Mouse (Mus musculus) naive thymus-derived CD4-positive, alpha-beta T cell, adult 2 months (primary cell): ENCODE measurements around the gene 1700016K19Rik.

Source experiments
- DNase-seq: peaks from one replicate; pipeline ENCODE4 v3.0.0-alpha.2; 2011; ENCODE audit warnings: low read depth

1700016K19Rik gene

DNA sequence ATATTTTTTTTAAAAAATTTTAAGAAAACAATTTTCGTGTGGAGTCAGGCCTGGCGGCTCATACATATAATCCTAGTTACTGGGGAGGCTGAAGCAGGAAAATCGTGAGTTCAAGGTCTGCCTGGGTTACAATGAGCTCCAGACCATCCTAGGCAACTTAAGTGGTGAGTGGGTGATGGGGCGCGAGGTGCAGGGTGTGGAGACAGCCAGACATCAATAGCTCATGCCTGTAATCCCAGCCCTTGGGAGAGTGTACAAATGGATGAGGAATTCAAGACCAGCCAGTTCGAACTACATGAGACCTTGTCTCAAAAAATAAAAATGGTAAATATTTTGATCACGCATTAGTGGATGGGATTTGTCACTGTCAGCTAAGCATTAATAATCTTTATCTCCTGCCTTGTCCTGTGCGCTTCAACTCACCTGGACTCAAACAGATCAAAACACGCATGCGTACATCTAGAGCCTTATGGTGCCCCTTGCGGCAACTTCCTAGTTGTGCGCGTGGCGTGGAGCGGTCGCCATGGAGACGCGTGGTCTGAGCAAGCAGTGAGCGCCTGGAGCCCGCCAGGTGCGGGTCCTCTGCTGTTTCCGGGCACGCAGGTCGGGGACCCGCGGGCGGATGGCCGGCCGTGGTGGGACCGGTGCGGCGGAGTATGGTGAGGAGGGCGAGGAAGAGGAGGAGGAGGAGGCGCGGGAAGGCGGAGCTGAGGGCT is at the start of gene 1700016K19Rik:
Gene 1700016K19Rik (plus strand): TSS at position 473 of the 716 bp plus-strand sequence.
- DNase-seq = peak; percentile 94

DNA sequence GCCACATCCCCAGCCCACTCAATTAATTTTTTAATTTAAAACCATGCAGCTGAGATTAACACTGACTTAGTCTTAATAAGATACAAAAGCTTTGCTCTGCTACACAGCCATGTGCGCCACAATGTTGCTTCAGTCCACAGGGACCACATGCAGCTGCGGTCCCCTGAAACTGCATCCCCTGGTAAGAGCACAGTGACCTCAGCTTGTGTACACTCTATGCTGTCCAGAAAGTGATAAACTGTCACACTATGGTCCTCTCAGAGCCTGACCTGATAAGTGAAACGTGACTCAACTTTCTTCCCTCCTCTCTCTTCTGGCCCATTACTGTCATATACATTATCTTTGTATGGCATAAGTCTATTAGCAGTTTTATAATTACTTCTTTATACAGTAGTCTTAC is 49.3 kb upstream of the 1700016K19Rik start:
- DNase-seq = no peak

DNA sequence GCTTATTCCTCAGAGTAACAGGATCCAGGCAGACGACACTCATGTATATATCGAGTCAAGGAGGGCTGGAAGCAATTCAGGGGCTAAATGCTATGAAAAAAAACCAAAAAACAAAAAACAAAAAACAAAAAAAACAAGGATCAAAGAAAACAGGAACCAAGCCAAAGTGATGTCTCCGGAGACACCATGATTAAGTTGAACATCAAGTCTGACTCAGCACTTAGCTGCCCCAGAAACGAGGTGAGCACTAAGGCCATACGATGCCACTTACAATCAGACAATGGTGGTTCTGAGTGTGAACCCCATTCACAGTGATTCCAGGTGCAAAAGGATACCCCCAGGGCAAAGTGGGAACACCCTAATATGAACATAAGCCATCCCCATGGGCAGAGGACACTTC is 47.8 kb upstream of the 1700016K19Rik start:
- DNase-seq = no peak

DNA sequence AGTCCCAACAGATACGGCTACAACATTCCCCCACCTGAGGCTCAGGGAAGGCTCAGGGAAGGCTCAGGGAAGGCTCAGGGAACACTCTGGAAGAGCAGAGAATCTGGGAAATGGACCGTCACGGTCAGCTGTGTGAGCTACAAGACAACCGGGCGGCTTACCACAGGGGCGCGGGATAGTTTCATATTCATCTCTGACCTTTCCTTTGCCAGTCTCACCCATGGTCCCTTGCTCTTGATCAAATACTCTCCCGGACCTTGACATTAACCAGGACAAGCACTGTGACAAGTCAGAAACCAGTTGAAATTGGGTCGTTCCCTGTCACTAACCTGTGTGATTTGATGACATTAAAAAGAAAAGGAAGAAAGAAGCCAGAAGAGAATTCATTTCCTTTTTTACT is 44.8 kb upstream of the 1700016K19Rik start:
- no peak for DNase-seq

DNA sequence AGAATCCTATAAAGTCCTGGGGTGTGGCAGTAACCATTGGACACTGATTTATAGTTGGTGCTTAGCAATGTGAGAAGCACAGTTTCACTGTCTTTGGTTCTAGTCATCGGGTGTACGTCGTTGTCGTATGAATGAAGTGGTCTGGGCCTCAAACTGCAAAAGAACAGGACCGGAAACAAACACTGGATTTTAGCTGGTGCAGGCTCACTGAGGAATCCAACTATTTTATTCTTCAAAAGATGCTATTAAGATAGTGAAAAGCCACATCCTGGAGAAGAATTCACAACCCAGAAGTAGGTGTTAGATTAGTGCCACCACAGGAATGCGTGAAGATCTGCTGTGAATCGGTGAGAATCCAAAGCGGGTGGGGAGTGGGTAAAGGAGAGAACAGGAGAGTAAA is 43.1 kb upstream of the 1700016K19Rik start:
- DNase-seq = peak; percentile 69

GRCm38 (mm10) chr11:75957124-75957832 is 42.4 kb upstream of the 1700016K19Rik start:
- DNase-seq = peak; percentile 47

GRCm38 (mm10) chr11:75961782-75962181 is 37.9 kb upstream of the 1700016K19Rik start:
- peak; percentile 74 for DNase-seq

- no peak for DNase-seq
Observed at GRCm38 (mm10) chr11:75963730-75964475, 35.8 kb upstream of the 1700016K19Rik start.

DNA sequence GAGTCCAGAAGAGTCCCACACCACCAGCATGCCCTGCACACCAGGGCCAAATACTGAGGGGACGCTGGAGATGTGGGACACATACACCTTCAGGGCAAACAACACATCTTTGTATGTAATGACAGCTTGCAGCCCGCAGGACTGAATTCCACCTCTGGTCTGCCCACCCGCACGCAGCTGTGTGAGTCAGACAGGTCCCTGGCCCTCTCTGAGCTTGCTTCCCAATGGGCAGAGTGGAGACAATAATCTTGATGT is 35.3 kb upstream of the 1700016K19Rik start:
- no peak for DNase-seq

- no peak for DNase-seq
Observed at GRCm38 (mm10) chr11:75965674-75966400, 33.9 kb upstream of the 1700016K19Rik start.

- DNase-seq = peak; percentile 91
Observed at GRCm38 (mm10) chr11:75966401-75967372, 33.0 kb upstream of the 1700016K19Rik start.

DNA sequence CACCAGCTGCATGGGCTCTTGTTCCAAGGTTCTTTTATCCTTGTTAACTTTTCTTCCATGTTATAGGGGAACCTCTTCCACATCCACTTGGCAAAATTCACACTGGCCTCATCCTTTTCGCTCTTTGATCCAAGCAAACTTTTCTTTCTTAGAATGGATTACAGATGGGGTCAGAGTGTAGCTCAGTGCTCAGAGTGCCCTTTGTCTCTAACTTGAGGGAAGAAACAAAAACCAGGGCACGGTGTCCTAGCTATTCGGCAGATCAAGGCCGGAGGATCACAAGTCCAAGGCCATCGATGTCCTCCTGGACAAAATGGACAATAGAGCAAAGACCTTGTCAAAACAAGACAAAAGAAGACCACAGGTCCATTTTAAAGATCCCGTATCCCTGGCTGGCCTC is 31.0 kb upstream of the 1700016K19Rik start:
- no peak for DNase-seq

DNA sequence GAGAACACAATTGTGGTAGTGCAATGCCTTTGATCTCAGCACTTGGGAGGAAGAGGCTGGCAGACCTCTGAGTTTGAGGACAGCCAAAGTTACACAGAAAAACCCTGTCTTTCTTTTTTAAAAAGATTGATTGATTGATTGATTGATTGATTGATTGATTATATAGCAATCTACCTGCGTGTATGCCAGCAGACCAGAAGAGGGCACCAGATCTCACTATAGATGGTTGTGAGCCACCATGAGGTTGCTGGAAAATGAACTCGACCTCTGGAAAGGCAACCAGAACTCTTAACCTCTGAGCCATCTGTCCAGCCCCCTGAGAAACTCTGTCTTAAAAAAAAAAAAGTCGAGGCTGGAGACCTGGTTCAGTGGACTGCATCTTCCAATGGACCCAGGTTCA is 29.1 kb upstream of the 1700016K19Rik start:
- DNase-seq = peak; percentile 59

DNA sequence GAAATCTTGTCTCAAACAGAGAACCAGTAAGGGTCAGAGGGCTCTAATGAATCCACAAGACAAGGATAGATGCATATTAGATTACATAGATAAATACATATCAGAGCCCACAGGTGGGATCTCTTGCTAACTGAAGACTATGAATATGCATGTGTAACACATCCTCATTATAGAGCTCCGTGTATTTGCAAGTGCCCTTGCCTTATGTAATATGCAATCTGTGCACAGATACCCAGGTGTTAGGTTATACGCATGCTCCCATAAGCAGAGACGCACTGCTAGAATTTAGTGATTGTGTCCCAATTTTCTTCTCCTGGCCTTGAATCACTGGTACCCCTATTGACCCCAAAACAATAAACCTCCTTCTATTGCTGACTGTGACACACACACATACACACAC is 27.5 kb upstream of the 1700016K19Rik start:
- no peak for DNase-seq

DNA sequence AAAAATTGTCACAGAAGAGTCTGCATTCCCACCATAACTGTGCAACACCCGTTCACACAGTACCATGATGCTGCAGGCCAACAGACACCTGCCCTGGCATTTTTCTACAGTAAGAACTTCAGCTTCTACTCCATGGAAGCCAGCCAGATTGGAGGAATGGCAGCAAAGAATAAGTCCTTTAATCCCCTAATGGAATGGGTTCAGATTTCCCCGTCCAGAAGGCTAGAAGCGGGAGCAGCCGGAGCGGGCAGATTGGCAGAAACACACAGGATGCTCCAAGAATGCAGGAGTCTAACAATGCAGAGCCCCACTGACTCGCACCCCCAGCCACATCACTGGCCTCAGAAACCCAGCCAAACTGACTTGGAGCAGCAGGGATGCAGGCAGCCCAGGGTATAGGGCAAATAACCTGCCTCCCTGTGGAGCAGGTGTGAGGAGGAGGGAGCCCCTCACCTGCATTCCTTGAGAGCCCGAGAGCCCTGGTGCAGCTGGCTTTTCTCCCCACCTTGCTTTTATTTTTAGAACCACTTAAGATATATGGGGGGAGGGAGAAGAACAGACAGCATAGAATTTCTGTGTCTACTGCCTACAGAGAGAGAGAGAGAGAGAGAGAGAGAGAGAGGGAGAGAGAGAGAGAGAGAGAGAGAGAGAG is 26.7 kb upstream of the 1700016K19Rik start:
- no peak for DNase-seq

GRCm38 (mm10) chr11:75973988-75974387 is 25.7 kb upstream of the 1700016K19Rik start:
- DNase-seq = peak; percentile 56

DNA sequence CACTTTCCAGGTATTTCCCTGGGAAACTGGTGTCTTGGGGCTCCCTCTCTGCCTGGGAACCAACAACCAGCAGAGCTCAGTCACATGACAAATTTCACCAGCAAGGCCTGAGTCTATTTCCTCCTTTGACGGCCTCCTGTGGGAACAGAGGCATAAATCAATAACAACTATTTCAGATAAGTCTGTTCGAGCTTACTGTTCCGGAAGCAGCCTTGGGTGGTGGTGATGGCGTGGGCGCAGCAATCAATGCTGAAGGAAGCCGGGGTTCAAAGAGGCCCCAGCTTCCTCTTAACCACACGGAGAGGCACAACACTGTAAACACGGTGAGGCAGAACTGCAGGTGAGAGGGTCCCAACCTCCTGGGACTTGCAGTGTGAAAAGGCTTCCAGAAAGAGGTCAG is 23.0 kb upstream of the 1700016K19Rik start:
- DNase-seq = peak; percentile 92

DNA sequence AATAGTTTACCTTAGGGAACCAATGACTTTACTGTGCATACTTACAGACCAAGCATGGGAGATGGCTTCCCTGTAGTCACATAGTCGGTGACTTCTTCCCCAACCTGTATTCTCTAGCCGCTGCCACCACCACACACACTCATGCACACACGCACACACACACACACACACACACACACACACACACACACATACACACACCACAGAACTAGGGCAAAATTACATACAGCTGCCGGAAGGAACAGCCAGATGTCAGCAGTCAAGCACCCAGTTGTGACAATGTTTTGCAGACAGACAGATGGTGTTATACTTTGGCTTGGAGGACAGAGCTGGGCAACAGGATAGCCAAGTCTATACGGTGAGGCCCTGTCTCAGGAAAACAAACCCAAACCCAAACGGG is 21.7 kb upstream of the 1700016K19Rik start:
- peak; percentile 76 for DNase-seq

DNA sequence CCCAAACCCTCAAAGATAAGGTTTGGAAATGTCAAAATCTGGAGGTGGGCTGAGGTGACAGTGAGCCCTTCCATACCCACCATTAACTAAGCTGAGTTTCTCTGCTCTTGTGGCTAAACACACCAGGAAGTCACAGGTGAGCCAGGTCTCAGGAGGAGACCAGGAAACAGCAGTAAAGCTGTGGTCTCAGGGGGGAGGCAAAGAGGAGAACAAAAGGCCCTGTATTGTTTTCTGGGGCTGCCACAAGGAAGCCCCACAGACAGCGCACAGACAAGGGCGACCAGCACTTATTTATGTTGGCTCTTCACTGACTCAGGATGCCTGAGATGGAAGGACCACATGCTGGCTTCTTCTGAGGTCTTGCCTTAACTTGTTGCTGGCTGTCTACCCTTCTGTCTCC is 19.3 kb upstream of the 1700016K19Rik start:
- peak; percentile 58 for DNase-seq

GRCm38 (mm10) chr11:75983194-75983593 is 16.5 kb upstream of the 1700016K19Rik start:
- peak; percentile 70 for DNase-seq

GRCm38 (mm10) chr11:75984581-75984980 is 15.1 kb upstream of the 1700016K19Rik start:
- DNase-seq = peak; percentile 70
